ENCODE assay signal across 8 mouse cellular contexts in the genomic region with DNA sequence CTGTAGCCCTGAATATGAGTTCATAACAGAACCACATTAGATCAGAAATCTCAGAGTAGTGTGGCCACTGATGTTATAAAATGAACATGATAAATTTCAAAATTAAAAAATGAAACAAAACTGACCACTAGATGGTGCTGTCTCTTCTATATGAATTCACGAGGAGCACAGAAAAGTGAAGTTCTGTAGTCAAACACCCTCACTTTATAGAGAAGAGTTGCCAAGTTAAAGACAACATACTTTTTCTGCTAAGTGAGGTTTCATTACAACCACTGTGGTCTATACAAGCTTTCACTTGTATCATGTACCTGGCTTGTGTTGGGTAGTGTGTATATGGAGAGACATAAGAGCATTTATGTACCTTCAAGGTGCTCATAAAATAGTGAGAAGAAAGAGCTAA. TPM values are rescaled to one million over a fixed set of nuclear protein-coding genes. Genes with fewer than 3 reads are reported as not detected.
DNase-seq lines count a peak whose midpoint lies in the region; ATAC-seq and TF ChIP-seq lines count a peak whose summit lies in the region.

No protein-coding gene starts in this region.

- ATAC-seq in heart, embryonic 12.5 days (ENCODE audit: insufficient number of reproducible peaks, low FRiP score) = no peak
- ATAC-seq in intestine, postnatal 0 days = no peak

- H3K4me1 ChIP-seq in heart, embryonic 12.5 days (replicated peaks) = 0 out of 2 replicates have a peak, but pooled peaks cover 4% of the 10 kb centered on the region
- no peaks in the 10 kb centered on the region for H3K4me1 ChIP-seq in intestine, postnatal 0 days (replicated peaks; ENCODE audit: control insufficient read depth, insufficient read depth, low read length)

- no peak overlapping the region for H3K4me2 ChIP-seq in heart, embryonic 12.5 days
- no peak overlapping the region for H3K4me2 ChIP-seq in intestine, postnatal 0 days (replicated peaks; ENCODE audit: low read depth)

- no peak overlapping the region for H3K4me3 ChIP-seq in heart, embryonic 12.5 days
- no peak overlapping the region for H3K4me3 ChIP-seq in intestine, postnatal 0 days (ENCODE audit: low read depth, low read length)

- WGBS in heart, embryonic 12.5 days = 2% methylated on average over 1 of the region's 1 CpGs
- 2% methylated on average over 1 of the region's 1 CpGs for WGBS in intestine, postnatal 0 days

- no peak overlapping the region for H3K9ac ChIP-seq in heart, embryonic 12.5 days
- H3K9ac ChIP-seq in intestine, postnatal 0 days (ENCODE audit: low read depth, low read length) = no peak overlapping the region

- no peaks in the 10 kb centered on the region for H3K27me3 ChIP-seq in heart, embryonic 12.5 days (replicated peaks)
- H3K27me3 ChIP-seq in intestine, postnatal 0 days (replicated peaks; ENCODE audit: control insufficient read depth, insufficient read depth, low read length) = no peaks in the 10 kb centered on the region

- no peaks in the 10 kb centered on the region for H3K36me3 ChIP-seq in heart, embryonic 12.5 days
- no peaks in the 10 kb centered on the region for H3K36me3 ChIP-seq in intestine, postnatal 0 days (ENCODE audit: control insufficient read depth, insufficient read depth)

- peak; percentile 75 for TF ChIP-seq CTCF in intestine, postnatal 0 days (IDR thresholded peaks at IDR 0.05; ENCODE audit: low read depth)

- H3K27ac ChIP-seq in heart, embryonic 12.5 days (ENCODE audit: poor library complexity, severe bottlenecking) = no peak overlapping the region
- H3K27ac ChIP-seq in intestine, postnatal 0 days (ENCODE audit: low read depth, low read length) = no peak overlapping the region

- H3K9me3 ChIP-seq in heart, embryonic 12.5 days (replicated peaks) = no peaks in the 10 kb centered on the region
- H3K9me3 ChIP-seq in intestine, postnatal 0 days (ENCODE audit: control insufficient read depth) = no peaks in the 10 kb centered on the region

- DNase-seq in heart, adult 11 months = peak; percentile 40
- peak; percentile 78 for DNase-seq in 416B (ENCODE audit: low read depth)
- DNase-seq in brain, adult 2 months (ENCODE audit: low read depth, low spot score) = peak; percentile 43
- peak; percentile 26 for DNase-seq in telencephalon, adult 2 months (ENCODE audit: low read depth, low spot score)
- DNase-seq in testis, postnatal 14 days (ENCODE audit: low spot score) = no peak
- DNase-seq in right cerebral cortex, postnatal 14 days = no peak

RNA-seq across cellular contexts. Expression of a gene that starts 19.4 kb away (rescaled TPM):
- polyA plus RNA-seq in heart, embryonic 12.5 days (2016; fragmentation: Nextera tagmentation; extraction: Ambion mirVana) = 147 and 158 TPM in 2 replicates
- 66.4 and 68.3 TPM in 2 replicates for polyA plus RNA-seq in intestine, postnatal 0 days (2015; fragmentation: Nextera tagmentation; extraction: Ambion mirVana)

Comparison
In these comparisons a context has a peak if more than half of its experiments do, and no peak if none do; other contexts are left out.
1. DNase-seq: peak in heart, adult 11 months (single experiment), 416B (single experiment), brain, adult 2 months (single experiment) and telencephalon, adult 2 months (single experiment); none in testis, postnatal 14 days (single experiment) and right cerebral cortex, postnatal 14 days (single experiment).